Mouse (Mus musculus) heart, adult 18-20 months (tissue): ENCODE data around the gene Sh3bgr. TPM values are rescaled to one million over a fixed set of nuclear protein-coding genes. Genes with fewer than 3 reads are reported as not detected.

ENCODE experiments used
- DNase-seq, 2 experiments: peaks; one replicate each; pipeline ENCODE4 v3.0.0; 2021 to 2022; ENCODE audit warnings: mixed read lengths in 1 of 2
- total RNA-seq, 2 experiments: library from RNA; stranded (reverse); gene quantifications; 2 replicates each; pipeline ENCODE4 v1.2.3; 2021

Gene Sh3bgr
- total RNA-seq, 2 experiments from 2014 or later: 287 to 304 TPM

GRCm38 (mm10) chr16:96209789-96210188 is 9.5 kb downstream of the Sh3bgr start:
- DNase-seq: peak in 1 of 2 experiments; percentile 30

GRCm38 (mm10) chr16:96210856-96211255 is 10.6 kb downstream of the Sh3bgr start:
- peak in 1 of 2 experiments; percentile 30 for DNase-seq

DNA sequence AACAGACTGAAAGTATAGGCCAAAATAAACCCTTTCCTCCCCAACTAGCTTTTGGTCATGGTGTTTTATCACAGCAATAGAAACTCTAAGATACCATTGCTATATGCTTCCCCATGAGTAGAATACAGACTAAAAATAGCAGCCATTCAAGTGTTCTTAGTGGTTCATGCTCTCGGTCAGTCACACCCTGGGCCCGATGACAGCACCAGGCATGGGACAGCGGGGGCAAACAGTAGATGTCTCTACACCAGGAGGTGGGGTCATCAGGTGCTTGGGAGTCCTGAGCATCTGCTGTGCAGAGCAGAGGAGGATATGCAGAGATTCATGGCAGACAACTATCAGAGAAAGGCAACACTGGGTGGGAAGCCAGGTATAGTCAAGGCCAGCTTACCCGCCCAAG is 12.8 kb downstream of the Sh3bgr start:
- DNase-seq: peak; percentile 77

DNA sequence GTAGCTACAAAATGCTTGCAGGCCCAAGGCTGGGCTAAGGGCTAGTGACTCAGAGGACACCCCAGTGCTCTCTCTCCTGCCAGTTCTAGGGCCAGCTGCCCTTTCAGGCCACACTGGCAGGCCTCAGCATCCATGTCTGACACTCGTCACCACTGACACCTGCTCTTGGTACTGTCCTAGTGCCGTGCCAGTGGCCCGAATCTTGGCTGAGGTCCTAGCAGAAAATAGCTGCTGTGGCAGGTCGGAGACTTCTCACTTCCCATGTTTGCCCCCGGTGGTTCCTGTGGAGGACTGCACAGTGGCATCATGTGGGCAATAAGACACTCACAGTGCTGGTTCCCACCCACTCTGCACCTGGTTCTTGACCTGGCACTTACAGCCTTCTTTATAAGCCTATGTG is 21.2 kb downstream of the Sh3bgr start:
- peak; percentile 68 to 83 for DNase-seq

GRCm38 (mm10) chr16:96221959-96222358 is 21.7 kb downstream of the Sh3bgr start:
- no peak for DNase-seq

DNA sequence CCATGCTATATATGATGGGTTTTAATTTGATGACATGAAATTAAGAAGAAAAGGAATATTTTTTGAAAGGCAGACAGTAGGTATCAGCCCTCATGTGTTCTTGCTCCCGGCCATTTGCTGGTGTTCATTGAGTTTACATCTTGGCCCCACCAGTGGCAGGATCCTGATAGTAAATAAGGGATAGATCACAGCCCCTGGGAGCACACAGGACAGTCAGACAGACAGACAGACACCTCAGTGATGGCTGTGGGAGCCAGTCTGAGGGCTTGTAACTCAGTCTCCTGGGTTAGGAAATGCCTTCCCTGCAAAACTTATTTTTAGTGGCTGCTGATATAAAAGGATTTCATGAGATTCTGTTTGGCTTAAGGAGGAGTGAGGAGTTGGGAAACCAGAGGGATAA is 22.2 kb downstream of the Sh3bgr start:
- no peak for DNase-seq

GRCm38 (mm10) chr16:96228438-96228837 is 28.2 kb downstream of the Sh3bgr start:
- DNase-seq: no peak

- DNase-seq: peak; percentile 42 to 72
These were observed 28.9 kb downstream of the Sh3bgr start for GRCm38 (mm10) chr16:96229044-96229555.

DNA sequence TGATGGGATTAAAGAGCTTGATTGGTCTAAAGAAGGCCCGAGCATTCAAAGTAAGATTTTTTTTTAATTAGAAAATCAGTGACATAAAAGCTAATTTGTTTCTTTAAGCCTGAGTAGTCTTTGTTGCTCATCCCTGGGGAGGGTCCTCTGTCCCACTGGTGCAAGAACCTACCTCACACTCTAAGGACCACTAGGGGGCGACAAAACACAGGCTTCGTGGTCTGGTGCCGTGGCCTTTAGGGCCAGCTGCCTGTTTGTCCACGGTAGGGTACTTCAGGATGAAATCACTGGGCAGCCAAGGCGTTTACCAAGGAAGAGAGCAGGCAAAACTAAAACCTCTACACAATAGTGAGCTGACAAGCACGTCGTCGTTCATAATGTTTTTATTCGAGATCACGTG is 30.2 kb downstream of the Sh3bgr start:
- peak; percentile 58 to 77 for DNase-seq

DNA sequence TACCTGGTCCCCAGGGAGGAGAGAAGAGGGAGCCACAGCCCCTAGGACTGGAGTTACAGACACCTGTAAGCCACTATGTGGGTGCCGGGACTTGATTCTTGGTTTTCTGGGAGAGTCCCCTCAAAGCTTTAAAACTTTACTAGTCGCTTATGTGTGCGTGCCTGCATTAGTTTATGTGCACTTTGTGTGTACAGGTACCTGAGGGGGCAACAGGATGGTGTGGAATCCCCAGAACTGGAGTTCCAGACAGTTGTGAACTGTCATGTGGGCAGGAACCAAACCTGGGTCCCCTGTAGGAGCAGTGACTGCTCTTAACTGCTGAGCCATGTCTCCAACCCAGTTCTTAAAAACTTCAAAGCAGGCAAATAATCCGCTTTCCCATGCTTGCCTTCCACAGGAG is 31.0 kb downstream of the Sh3bgr start:
- no peak for DNase-seq

DNA sequence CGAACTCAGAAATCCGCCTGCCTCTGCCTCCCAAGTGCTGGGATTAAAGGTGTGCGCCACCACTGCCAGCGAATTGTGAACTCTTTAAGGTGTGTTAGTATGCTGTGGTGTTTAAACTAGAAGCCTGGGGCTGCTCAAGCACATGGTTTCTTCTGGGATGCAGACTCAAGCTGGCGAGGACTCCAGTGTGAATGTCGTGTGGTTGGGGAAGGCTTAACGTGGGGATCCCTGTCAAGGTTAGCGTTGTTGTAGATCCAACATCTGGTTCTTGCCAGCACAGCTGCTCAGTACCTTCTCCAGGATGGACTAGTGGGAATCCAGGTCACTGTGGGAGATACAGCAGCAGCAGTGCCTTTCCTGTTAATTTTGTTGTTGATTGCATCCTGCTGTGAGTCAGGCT is 31.7 kb downstream of the Sh3bgr start:
- DNase-seq: no peak

GRCm38 (mm10) chr16:96233996-96234395 is 33.7 kb downstream of the Sh3bgr start:
- no peak for DNase-seq

- no peak for DNase-seq
These were observed 35.2 kb downstream of the Sh3bgr start, which contains the start of gene B3galt5 for GRCm38 (mm10) chr16:96235366-96235970. Gene B3galt5, plus strand, starts transcription at chr16:96235801.

DNA sequence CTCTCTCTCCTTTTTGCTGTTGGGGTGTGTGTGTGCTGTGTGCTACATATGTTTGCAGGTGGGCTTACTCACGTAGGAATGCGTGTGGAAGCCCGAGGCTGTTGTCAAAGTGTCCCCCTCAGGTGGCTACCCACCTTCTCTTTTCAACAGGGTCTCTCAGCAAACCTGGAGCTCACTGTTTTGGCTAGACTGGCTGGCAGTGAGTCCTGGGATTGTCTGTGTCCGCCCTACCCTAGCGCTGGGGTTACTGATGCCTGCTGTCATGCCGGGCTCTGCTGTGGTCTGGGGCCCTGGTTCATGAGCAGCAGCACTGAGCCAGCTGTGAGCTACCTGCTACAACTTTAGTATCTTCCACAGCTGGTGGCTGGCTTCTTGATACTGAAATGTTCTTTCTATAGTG is 44.2 kb downstream of the Sh3bgr start:
- no peak for DNase-seq

GRCm38 (mm10) chr16:96249635-96250034 is 49.4 kb downstream of the Sh3bgr start:
- DNase-seq: no peak

- peak in 1 of 2 experiments; percentile 49 for DNase-seq
These were observed 51.9 kb downstream of the Sh3bgr start for GRCm38 (mm10) chr16:96252146-96252545.

GRCm38 (mm10) chr16:96258429-96258828 is 58.2 kb downstream of the Sh3bgr start:
- DNase-seq: no peak

DNA sequence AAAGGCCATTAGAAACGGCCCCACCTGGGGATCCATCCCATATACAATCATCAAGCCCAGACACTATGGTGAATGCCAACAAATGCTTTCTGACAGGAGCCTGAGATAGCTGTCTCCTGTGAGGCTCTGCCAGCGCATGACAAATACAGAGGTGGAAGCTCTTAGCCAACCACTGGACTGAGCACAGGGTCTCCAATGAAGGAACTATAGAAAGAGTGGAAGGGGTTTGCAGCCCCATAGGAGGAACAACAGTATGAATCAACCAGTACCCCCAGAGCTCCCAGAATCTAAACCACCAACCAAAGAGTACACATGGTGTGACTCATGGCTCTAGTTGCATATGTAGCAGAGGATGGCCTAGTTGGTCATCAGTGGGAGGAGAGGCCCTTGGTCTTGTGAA is 71.5 kb downstream of the Sh3bgr start:
- DNase-seq: no peak

- no peak for DNase-seq
These were observed 72.8 kb downstream of the Sh3bgr start for GRCm38 (mm10) chr16:96272929-96273619.

GRCm38 (mm10) chr16:96276596-96276995 is 76.3 kb downstream of the Sh3bgr start:
- no peak for DNase-seq
